Mouse (Mus musculus): Measurements from ENCODE around the gene Wsb2.

DNA sequence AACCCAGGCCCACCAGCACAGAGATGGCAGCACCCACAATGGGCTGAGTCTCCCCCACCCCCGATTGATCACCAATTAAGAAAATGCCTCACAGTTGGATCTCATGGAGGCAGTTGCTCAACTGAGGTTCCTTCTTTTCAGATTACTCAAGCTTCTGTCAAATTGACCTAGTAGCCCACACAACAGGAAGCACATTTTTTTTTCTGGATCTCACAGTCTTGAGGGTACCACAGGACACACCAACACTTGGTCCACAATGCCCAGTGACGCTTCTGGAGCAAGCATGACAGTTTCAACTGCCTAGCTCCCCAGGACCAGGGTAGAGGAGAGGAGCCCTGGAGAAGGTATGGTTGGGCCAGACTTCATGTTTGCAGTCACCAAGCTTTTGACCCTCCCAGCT is 60.3 kb downstream of the Wsb2 start:
- TF ChIP-seq ZC3H11A (IDR thresholded peaks at IDR 0.05; ENCODE audit: borderline replicate concordance, low read depth, low read length) = no peak
- no peak for TF ChIP-seq ZNF384 (IDR thresholded peaks at IDR 0.05; ENCODE audit: low read depth, low read length)
- no peak for TF ChIP-seq CHD2 (IDR thresholded peaks at IDR 0.05; ENCODE audit: low read depth, low read length)
- TF ChIP-seq HCFC1 (IDR thresholded peaks at IDR 0.05; ENCODE audit: borderline replicate concordance, insufficient read depth, low read length) = no peak
- TF ChIP-seq MAFK (IDR thresholded peaks at IDR 0.05; ENCODE audit: insufficient read depth, low read depth, low read length) = no peak

All from ES-E14 (cell line).